Mouse (Mus musculus): ENCODE results near the gene Gin1.
"Not testable (repeated sequence)": the region's sequence is repeated elsewhere in the genome, so short reads cannot be mapped to it uniquely, and the experiment has no call there.

Gin1 gene

DNA sequence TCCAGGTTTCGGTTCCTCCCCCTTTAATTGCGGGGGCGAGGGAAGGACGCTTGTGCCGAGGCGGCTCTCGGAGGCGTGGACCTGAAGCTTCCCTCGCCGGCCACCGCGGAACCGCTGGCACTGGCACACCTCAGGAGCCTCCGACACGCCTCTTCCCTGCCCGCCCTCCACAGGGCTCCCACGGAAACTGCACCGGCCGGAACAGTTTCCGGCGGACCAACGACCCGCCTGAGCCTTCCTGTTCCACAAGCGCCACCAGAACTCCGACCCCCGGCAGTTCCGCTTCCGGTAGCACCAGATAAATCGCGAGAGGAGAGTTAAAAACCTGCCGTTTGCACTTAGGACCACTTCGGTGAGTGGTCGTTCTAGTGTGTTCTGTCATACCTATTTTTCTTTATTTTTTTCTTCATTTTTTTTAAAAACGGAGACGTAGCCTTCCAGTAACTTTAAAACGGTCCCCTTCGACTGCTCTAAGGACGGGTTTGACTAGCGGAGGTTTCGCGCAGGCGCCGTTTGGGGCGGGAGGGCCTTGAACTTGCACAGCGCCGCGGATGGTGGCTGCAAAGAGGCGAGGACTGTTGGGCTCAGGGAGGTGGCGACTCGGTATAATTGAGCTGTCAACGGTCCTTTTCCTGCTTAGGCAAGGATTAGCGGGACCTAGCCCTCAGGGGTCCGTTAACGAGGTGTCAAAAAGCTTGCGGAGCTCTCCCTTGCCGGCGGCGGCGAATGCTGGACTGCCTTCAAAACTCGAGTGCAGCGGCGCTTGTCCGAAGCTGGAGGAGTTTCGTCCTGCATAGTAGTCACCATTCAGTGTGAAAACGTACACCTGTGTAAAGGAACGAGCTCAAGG lies at the start of gene Gin1, which contains the start of gene Ppip5k2:
Gene Gin1 (plus strand): TSS at position 269 of the 850 bp plus-strand sequence.
Gene Ppip5k2 (minus strand): TSS at position 508 of the 850 bp plus-strand sequence.
- DNase-seq, result peak; percentile 95

DNA sequence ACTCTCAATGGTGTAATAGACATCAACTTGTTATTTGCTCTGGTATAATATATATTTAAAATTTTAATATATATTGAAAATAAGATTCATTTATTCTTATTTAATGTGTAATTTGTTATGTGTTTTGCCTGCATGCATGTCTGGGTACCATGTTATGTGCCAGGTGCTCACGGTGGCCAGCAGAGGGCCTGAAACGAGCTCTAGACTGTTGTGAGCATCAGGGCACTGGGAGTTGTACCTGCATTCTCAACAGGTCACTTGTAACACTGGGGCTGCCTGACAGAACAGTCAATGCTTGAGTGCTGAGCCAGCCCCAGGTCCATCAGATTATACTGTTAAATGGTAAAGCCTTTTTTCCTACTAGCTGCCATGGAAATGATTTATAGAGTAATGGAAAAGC lies 43.2 kb upstream of the Gin1 start:
- peak; percentile 12 for DNase-seq

DNA sequence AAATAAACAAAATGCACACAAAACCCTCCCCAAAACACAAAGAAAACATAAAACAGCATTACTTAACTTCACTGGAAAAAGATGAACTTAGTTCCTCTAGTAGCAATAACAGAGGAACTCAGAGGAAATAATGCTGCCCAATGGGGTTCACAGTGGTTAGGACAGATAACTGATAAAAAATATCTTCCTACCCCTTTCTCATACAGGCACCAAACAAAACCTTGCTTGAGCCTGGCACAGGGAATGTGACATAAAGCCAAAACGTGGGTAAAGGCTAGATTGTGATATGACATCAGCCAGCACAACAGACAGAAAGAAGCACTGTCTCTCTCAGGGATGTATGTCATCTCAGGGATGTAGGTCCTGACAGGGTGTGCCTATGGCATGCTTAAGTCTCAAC lies 40.6 kb upstream of the Gin1 start:
- DNase-seq, result no peak

DNA sequence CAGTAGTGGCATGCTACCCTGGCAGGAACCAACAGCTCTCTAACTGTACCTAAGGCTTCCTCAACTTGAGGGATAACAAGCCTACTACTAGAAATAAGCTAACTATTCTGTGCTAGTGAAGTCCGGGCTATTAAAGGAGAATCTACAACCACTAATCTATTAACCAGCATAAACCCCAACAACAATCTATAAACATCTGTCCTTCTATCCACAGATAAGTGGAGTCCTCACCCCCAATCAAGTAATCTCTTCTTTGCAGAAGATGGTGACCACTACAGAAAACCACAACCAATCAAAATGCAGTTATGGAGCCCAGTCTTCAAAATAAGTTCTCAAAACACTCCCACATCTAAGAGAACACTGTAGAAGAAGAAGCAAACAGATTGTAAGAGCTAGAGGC lies 26.9 kb upstream of the Gin1 start:
- DNase-seq, result no peak

DNA sequence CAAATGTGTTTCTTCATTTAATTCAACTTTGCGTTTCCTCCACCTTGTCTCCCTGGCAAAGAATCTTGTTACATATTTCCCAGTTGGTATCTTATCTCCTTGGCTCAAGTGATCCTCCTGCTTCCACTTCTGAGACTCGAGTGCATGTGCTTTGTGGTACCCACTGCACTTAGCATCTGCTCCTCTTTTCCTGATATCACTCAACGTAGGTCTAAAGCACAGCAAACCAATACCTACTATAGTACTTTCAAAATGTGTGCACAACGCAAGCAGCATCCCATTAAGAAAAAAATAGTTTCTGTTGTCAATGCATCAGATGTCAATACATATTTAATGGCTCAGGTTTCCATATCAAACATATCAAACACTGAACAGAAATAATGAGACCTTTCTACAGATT lies 24.3 kb upstream of the Gin1 start:
- DNase-seq, result no peak

DNA sequence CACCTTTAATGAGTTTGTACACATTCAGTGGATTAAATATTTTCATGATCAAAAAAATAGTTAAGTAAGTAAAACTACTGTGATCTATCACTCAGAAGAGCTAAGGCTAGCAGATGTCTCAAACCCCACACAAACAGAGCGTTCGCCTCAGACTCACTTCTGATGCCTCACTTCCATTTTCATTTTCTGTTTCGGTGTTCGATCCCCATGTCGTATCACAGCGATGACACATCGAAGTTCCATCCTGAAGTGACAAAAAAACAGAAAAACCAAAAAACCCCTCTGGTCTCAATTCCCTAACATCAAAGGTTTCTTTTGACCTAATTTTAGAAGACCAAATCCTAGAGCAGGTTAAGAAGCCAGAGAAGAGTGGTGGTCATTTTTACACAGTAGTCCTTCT lies 23.7 kb upstream of the Gin1 start:
- DNase-seq, result no peak

DNA sequence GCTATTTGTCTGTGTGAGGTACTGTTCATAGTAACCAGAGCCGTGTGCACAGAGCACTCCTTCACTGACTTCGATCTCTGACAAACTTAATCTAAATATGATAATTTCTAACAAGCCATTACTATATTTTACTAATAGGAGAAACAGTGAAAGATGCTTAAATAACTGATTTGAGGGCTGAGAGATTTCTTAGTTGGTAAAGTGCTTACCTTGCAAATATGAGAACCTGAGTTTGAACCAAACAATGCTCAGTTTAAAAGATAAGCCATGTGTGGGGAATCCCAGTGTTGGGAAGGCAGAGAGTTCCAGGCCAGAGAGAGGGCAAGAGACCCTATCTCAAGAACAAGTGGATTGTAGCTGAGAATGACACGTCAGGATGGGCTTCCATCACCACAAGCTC lies 21.8 kb upstream of the Gin1 start:
- no peak for DNase-seq

DNA sequence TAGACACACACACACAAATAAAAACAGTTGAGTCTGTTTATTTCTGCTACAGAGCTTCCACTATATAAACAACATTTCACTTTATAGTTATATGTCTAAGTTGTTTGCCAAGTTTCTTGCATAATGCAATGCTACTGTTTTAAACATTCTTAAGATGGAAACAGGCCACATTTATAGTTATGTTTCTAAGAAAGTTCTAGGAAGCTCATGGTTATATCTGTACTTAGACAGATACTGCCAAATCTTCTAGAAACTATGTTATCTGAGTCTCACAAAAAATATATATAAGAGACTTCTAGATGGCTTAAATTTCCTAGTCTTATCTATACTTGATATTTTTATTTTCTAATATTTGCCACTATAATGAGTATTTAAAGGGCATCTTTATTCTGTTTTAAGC lies 16.8 kb upstream of the Gin1 start:
- DNase-seq, result no peak

DNA sequence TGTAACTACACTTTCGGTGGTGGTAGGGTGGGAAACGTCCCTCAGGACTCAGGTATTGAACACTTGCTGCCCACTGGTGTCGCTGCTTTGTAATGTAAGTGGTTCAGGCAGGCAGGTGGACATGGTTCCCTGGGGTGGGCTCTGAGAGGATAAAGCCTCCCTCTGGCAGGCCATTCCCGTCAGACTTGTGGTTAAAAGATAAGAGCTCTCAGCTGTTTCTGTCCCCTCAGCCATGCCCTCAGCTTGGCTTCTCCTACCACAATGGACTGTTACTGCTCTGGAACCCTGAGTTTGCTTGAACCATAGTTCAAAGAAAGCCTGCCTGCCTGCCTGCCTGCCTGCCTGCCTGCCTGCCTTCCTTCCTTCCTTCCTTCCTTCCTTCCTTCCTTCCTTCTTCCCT lies 15.6 kb upstream of the Gin1 start:
- DNase-seq, result no peak

DNA sequence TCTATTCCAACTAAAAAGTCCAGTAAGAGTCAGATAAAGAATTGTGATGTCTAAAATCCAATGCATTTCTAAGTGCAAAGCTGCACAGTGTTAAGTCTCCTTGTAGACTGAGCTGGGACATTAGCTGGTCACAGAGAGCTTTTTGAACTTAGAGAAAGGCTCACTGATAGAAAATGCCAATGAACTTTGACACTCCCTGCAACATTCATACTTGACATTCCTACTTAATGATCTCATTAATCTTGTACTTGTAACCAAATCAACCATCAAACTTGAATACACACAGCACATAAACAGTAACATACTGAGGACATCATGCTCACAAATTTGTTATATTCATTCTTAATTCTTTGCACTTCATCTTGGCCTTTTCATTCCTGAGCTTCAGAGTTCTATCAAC lies 10.1 kb upstream of the Gin1 start:
- DNase-seq, result no peak

DNA sequence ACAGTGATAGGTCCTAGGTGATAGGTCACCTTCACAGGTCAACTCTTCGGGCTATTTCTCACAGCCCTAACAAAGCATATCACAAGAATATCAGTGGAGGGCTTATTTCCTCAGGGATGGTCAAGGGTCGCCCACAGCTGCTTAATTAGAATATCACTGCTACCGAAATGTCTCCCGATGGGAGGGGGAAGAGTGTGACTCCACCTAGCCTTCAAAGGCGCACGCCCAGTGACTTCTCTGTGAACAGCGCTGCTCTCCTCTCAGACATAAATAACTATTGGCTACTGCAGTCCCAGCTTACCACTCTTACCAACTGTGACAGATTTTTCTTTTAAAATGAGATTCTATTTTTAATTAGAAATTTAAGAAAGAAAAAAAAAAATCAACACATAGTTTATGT lies 9.4 kb upstream of the Gin1 start:
- DNase-seq, result no peak

DNA sequence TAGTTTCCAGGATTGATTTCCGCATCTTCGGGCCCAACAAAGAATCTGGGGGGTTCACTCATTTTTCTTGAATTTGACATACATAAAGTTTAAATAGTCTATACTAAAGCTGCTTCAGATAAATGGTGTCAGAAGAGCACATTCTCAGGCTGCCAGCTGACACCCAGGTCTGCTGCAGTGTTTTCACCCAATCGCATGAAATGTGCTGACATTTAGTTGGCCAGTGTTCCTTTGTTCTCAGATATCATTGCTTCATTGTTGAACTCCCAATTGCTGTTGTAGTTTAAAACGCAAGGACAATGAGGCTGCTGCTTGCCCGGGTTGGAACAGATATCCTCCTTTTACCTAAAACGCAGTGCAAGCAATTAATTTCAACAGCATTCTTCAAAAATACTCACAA lies 8.5 kb upstream of the Gin1 start:
- DNase-seq, result no peak

DNA sequence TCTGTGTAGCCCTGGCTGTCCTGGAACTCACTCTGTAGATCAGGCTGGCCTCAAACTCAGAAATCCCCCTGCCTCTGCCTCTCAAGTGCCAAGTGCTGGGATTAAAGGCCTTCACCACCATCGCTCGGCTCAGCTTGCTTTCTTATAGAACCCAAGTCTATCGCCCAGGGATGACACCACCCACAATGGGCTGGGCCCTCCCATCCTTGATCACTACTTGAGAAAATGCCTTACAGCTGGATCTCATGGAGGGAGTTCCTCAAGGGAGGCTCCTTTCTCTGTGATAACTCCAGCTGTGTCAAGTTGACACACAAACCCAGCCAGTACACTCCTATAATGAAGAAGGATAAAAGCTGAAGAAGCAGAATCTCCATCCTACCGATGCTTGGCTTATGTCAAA lies 4.3 kb upstream of the Gin1 start:
- not testable (repeated sequence) for DNase-seq

DNA sequence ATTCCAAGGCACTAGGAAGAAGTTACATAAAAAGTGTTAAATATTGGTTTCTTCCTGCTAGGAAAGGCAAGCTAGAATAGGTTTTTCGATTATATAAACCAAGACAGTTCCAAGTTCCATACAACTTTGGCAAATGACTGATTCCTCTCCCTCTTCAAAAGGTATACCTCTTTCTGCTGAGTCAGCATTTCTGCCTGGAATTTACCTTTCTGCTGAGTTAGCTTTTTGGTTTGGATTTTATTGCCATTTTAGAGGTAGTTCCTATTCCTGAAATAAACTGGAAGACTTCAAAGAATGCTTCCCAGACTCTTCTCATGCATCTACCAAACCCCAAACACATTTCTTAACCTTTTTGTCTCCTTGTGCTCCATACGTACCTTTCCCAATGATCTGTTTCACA lies 1.9 kb upstream of the Gin1 start:
- DNase-seq, result no peak

DNA sequence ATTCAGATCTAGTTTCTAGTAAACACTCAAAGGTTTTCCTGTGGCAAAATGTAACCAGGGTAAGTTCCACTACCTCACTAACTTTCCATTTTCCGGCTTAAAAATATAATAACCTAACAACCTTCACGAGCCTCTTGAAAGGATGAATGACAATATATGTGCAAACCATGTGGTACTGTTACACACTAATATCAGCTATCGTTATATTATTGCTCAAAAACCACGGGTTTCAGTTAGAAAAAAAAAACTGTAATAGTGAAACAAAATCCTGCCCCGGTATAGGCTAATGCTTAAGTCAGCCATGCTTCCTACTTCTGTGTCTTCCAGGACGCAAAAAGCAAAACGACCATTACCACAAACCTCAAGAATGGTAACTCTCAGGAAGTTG lies 1.1 kb upstream of the Gin1 start:
- DNase-seq, result no peak

DNA sequence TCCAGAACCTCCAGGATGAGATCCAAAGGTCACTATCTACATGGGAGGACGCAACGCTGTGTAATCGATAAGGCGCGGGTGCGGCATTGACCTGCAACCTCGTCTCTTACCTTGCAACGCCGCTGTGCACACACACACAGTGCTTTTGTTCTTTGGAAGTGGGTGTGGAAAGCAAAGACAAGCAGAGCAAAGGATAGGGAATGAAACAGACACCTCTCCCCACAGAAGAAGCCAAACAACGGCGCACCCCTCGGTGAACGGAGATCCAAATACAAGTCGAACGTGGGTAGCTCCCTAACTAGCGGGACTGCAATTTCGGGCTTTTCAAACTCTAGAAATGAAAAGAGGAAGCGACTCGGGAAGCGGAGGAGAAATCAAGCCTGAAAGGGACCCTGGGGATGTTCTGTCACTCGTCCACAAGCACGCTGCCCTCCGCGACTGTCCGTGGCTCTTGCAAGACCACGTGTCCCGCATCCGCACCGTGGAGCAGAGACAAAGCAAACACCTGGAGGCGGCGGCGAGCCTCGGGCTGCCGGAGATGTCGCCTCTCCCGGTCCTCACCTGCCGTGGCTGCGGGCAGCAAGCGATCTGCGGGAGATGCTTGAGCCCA lies 573 bp upstream of the Gin1 start:
- no peak for DNase-seq

DNA sequence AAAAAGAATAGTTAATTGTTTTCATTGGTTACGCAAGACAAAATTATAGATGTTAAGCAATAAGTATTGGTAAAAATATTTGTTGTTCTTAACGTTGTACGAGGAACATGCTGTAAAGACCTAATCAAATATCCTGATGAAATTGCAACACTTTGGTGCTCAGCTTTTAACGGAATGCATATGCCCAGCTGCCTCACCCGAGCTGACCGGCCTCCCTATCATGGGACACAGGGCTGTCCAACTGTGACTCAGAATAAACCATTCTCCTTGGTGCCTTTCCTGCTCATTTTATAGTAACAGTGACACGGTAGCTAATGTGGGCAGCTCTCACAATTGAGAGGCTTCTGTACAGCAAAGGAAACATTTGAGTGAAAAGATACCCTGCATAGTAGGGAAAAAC lies 1.1 kb downstream of the Gin1 start:
- DNase-seq, result no peak

DNA sequence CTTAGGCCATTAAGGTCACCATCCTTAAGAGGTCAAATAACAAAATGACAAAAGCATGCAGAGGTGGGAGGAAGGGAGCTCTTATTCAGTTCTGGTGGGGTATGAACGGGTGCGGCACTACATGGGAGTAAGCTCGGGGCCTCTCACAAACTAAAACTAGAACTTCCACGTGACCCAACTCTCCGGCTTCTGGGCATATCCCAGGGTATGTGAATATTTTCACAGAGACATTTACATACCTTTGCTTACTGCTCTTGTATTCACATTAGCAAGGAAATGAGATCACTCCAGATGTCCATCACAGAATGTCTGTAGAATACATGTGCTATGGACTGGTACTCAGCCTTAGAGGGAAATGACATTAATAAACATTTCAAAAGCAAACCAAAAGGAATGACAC lies 1.8 kb downstream of the Gin1 start:
- DNase-seq, result no peak

DNA sequence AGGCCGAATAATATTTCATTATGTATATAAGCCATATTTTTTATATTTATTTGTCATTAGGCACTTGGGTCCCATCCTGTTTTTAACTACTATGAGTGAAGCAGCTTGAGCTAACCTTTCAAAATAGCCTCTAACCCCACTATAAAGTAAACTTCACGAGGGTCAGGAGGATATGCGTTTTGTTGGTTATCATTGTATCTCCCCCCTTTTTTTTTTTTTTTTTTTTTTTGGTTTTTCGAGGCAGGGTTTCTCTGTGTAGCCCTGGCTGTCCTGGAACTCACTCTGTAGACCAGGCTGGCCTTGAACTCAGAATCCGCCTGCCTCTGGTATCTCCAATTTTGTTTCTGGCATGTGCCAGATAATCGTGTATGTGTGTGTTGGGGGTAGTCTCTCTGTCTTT lies 3.4 kb downstream of the Gin1 start:
- DNase-seq, result no peak

DNA sequence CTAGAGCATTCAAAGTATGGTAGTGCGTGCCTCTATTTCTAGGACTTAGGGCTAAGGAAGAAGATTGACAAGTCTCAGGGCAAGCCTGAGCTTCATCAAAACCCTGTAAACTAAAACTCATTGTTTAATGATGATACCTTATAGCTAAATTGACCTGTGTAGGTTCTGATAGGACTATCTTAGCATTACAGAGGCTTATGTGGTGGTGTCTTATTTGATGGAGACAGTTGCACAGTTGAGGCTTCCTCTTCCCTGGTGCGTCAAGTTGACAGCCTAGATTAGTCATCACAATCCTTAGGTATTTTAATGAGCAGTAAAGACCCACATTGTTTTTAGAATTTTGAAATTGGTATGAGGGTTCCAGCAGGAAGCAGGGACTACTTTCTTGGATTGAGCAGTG lies 4.0 kb downstream of the Gin1 start:
- no peak for DNase-seq

DNA sequence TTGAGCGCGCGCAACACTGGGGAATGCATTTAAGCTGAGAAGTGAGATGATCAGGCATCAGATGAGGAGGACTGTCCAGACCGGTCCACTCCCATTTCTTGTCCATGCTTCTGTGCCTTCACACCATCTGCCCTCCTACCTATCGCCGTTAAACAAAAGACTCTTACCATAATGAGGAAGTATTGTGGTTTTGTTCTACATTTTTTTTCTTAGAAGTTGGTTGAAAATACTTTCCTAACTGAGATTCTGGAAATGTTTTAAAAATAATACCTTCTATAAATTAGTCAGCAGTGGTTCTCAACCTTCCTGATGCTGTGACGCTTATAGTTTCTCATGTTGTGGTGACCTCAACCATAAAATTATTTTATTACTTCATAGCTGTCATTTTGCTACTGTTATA lies 11.7 kb downstream of the Gin1 start:
- no peak for DNase-seq

DNA sequence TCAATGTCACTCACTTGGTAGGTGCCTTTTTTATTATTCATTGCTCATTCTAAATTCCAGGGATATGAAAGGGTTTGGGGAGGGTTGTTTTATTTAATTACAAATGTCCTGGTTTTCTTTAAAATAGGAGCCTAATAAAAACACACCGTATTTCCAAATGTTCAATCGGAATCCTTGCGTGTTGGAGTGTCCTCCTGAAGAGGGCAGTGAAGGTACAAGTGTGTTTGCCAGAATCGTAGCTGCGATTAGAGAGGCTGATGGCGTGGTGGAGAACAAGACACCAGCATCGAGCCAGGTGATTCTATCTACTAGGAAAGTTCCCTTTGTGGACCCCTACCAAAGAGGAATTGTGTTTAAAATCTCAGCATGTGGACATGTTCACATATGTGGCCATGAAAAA lies 15.0 kb downstream of the Gin1 start:
- no peak for DNase-seq

DNA sequence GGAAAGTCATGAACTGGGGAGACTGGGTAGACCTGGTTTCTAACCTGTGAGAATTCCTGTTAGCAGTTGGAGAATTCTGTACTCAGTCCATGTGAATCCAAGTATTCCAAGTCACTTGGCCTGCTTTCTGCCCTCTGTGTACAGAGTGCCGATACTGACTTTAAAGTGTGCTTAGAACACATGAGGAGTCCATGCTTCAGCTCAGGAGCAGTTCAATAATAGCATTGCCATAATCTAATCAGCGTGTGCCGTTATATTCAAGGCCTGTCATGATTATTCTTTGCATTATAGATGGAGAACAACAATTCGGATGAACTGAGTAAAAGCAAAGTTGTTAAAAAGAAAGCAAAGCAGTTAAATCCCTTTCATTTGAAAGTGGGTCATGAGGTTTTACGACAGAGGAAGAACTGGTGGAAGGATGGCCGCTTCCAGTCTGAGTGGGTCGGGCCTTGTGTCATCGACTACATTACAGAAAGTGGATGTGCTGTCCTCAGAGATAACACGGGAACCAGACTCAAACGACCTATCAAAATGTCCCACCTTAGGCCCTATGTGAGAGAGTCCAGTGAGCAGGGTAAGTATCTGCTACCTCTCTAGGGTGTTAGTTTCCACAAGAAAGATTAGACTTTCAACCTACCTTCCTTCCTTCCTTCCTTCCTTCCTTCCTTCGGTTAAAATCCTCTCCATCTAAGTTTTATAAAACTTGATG lies 15.9 kb downstream of the Gin1 start:
- DNase-seq, result no peak

DNA sequence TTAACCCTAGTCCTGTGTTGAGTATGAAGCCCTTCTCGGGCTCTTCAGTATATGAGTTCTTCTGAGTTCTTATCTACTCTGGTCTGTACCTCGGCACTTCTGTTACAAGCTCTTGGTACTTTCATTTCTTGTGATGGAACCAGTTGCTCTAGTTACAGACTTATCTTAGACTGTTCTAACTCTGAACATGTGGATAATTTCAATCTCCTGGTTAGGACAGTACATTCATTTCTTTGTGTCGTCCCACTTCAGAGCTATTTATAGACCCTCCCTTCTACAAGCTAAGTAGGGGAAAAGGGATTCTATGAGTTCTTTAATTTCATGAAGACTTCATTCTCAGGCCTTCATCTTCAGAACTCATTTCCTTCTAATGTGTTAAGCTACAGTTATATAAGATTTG lies 17.7 kb downstream of the Gin1 start:
- no peak for DNase-seq

All from thymus, postnatal 14 days (tissue).